Mouse (Mus musculus) thymus, adult 2 months (tissue): ENCODE measurements at regions not wholly inside any gene's neighbourhood (a gene's known extent, or its start where the extent isn't known, plus 50 kb on each side); places are given as distances from the start of the nearest gene placed in this dataset.

ENCODE experiments used
- CTCF ChIP-seq: fragments of 200-500 bp; IDR thresholded peaks from 2 replicates; pipeline ENCODE4 v1.5.1; 2012; ENCODE audit warnings: mild to moderate bottlenecking, control low read depth, low read length, moderate library complexity, borderline replicate concordance; ENCODE audit not compliant: control insufficient read depth, poor library complexity, insufficient read depth; ENCODE audit errors: extremely low read depth
- POLR2A ChIP-seq: fragments of 200-500 bp; IDR thresholded peaks from 2 replicates; pipeline ENCODE4 v1.6.1; 2012; ENCODE audit warnings: mild to moderate bottlenecking, low read length, control low read depth, moderate library complexity; ENCODE audit not compliant: control insufficient read depth, poor library complexity, insufficient read depth; ENCODE audit errors: extremely low read depth

DNA sequence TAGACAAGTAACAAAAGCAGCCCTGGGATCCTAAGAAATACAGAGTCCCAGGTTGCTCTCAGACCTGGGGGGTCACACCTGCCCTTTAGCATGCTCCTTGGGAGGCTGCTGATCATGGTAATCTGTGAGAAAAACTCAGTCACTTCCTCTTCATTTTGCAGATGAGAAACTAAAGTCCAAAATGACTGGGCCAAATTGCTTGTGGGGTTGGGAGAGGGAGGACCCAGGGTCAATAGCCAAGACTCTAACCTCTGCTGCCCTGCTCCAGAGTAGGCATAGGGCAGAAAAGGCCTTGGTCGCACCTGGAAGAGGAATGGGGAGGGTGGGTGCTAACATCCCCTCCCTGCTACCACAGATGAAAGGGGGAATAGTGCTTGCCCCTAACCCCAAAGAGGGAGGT lies 491.2 kb downstream of the Tns1 start:
- TF ChIP-seq POLR2A (no peak), CTCF (no peak)
